Mouse (Mus musculus): ENCODE data around the gene Gda. TPM values are rescaled to one million over a fixed set of nuclear protein-coding genes. Genes with fewer than 3 reads are reported as not detected.

Gda gene
- polyA plus RNA-seq, 1 experiment from 2014 or later: 17.0 TPM

- no peaks in the 10 kb centered on the region for H3K27me3 ChIP-seq (replicated peaks; ENCODE audit: control insufficient read depth, insufficient read depth, low read length)
- H3K9me3 ChIP-seq (ENCODE audit: control insufficient read depth, low read length): no peaks in the 10 kb centered on the region
- H3K4me3 ChIP-seq (ENCODE audit: low read length): no peak overlapping the region
- no peaks in the 10 kb centered on the region for H3K36me3 ChIP-seq (ENCODE audit: control insufficient read depth, insufficient read depth, low read length)
- no peak for ATAC-seq
- no peak overlapping the region for H3K27ac ChIP-seq (ENCODE audit: low read length)
- WGBS: 87% methylated on average over 3 of the region's 3 CpGs
- H3K9ac ChIP-seq (ENCODE audit: low read depth, low read length): no peak overlapping the region
- H3K4me2 ChIP-seq (ENCODE audit: low read depth, low read length): no peak overlapping the region
- H3K4me1 ChIP-seq (ENCODE audit: control insufficient read depth, insufficient read depth, low read length): no peaks in the 10 kb centered on the region
Measured at GRCm38 (mm10) chr19:21432286-21432685, 41.0 kb downstream of the Gda start.

- no peaks in the 10 kb centered on the region for H3K9me3 ChIP-seq (ENCODE audit: control insufficient read depth, low read length)
- WGBS: 94% methylated on average over 4 of the region's 4 CpGs
- no peaks in the 10 kb centered on the region for H3K4me1 ChIP-seq (ENCODE audit: control insufficient read depth, insufficient read depth, low read length)
Measured at GRCm38 (mm10) chr19:21425391-21425790, 47.9 kb downstream of the Gda start.

GRCm38 (mm10) chr19:21423731-21424130 is 49.5 kb downstream of the Gda start:
- Histone ChIP-seq H3K9me3 (ENCODE audit: control insufficient read depth, low read length) (no peaks in the 10 kb centered on the region), H3K4me2 (ENCODE audit: low read depth, low read length) (no peak overlapping the region), H3K27ac (ENCODE audit: low read length) (no peak overlapping the region), H3K36me3 (ENCODE audit: control insufficient read depth, insufficient read depth, low read length) (no peaks in the 10 kb centered on the region), H3K4me3 (ENCODE audit: low read length) (no peak overlapping the region), H3K4me1 (ENCODE audit: control insufficient read depth, insufficient read depth, low read length) (no peaks in the 10 kb centered on the region), H3K9ac (ENCODE audit: low read depth, low read length) (no peak overlapping the region), H3K27me3 (replicated peaks; ENCODE audit: control insufficient read depth, insufficient read depth, low read length) (no peaks in the 10 kb centered on the region)
- ATAC-seq: no peak
- WGBS: 84% methylated on average over 7 of the region's 7 CpGs

More at GRCm38 (mm10) chr19:21425391-21425790, 47.9 kb downstream of the Gda start:
- Histone ChIP-seq H3K27ac (ENCODE audit: low read length) (no peak overlapping the region), H3K36me3 (ENCODE audit: control insufficient read depth, insufficient read depth, low read length) (no peaks in the 10 kb centered on the region), H3K27me3 (replicated peaks; ENCODE audit: control insufficient read depth, insufficient read depth, low read length) (no peaks in the 10 kb centered on the region), H3K4me3 (ENCODE audit: low read length) (no peak overlapping the region), H3K4me2 (ENCODE audit: low read depth, low read length) (no peak overlapping the region), H3K9ac (ENCODE audit: low read depth, low read length) (no peak overlapping the region)
- ATAC-seq: no peak

GRCm38 (mm10) chr19:21418418-21418817 is 54.8 kb downstream of the Gda start:
- 85% methylated on average over 5 of the region's 5 CpGs for WGBS
- no peaks in the 10 kb centered on the region for H3K36me3 ChIP-seq (ENCODE audit: control insufficient read depth, insufficient read depth, low read length)
- H3K4me1 ChIP-seq (ENCODE audit: control insufficient read depth, insufficient read depth, low read length): no peaks in the 10 kb centered on the region

GRCm38 (mm10) chr19:21415377-21415776 is 57.9 kb downstream of the Gda start:
- 73% methylated on average over 3 of the region's 3 CpGs for WGBS
- no peak for ATAC-seq

More at GRCm38 (mm10) chr19:21418418-21418817, 54.8 kb downstream of the Gda start:
- Histone ChIP-seq H3K27me3 (replicated peaks; ENCODE audit: control insufficient read depth, insufficient read depth, low read length) (no peaks in the 10 kb centered on the region), H3K4me3 (ENCODE audit: low read length) (no peak overlapping the region), H3K4me2 (ENCODE audit: low read depth, low read length) (no peak overlapping the region), H3K27ac (ENCODE audit: low read length) (no peak overlapping the region), H3K9ac (ENCODE audit: low read depth, low read length) (no peak overlapping the region), H3K9me3 (ENCODE audit: control insufficient read depth, low read length) (no peaks in the 10 kb centered on the region)
- ATAC-seq: no peak

GRCm38 (mm10) chr19:21409178-21409577 is 64.1 kb downstream of the Gda start:
- no peak overlapping the region for H3K4me2 ChIP-seq (ENCODE audit: low read depth, low read length)
- H3K27ac ChIP-seq (ENCODE audit: low read length): no peak overlapping the region
- no peak overlapping the region for H3K4me3 ChIP-seq (ENCODE audit: low read length)
- no peak overlapping the region for H3K9ac ChIP-seq (ENCODE audit: low read depth, low read length)
- no peaks in the 10 kb centered on the region for H3K9me3 ChIP-seq (ENCODE audit: control insufficient read depth, low read length)
- WGBS: 92% methylated on average over 4 of the region's 4 CpGs
- ATAC-seq: no peak
- no peaks in the 10 kb centered on the region for H3K36me3 ChIP-seq (ENCODE audit: control insufficient read depth, insufficient read depth, low read length)
- no peaks in the 10 kb centered on the region for H3K27me3 ChIP-seq (replicated peaks; ENCODE audit: control insufficient read depth, insufficient read depth, low read length)
- no peaks in the 10 kb centered on the region for H3K4me1 ChIP-seq (ENCODE audit: control insufficient read depth, insufficient read depth, low read length)

More at GRCm38 (mm10) chr19:21415377-21415776, 57.9 kb downstream of the Gda start:
- Histone ChIP-seq H3K27ac (ENCODE audit: low read length) (no peak overlapping the region), H3K4me2 (ENCODE audit: low read depth, low read length) (no peak overlapping the region), H3K36me3 (ENCODE audit: control insufficient read depth, insufficient read depth, low read length) (no peaks in the 10 kb centered on the region), H3K27me3 (replicated peaks; ENCODE audit: control insufficient read depth, insufficient read depth, low read length) (no peaks in the 10 kb centered on the region), H3K9ac (ENCODE audit: low read depth, low read length) (no peak overlapping the region), H3K4me1 (ENCODE audit: control insufficient read depth, insufficient read depth, low read length) (no peaks in the 10 kb centered on the region), H3K9me3 (ENCODE audit: control insufficient read depth, low read length) (no peaks in the 10 kb centered on the region), H3K4me3 (ENCODE audit: low read length) (no peak overlapping the region)

GRCm38 (mm10) chr19:21407363-21407762 is 65.9 kb downstream of the Gda start:
- Histone ChIP-seq H3K27me3 (replicated peaks; ENCODE audit: control insufficient read depth, insufficient read depth, low read length) (no peaks in the 10 kb centered on the region), H3K9me3 (ENCODE audit: control insufficient read depth, low read length) (no peaks in the 10 kb centered on the region), H3K4me3 (ENCODE audit: low read length) (no peak overlapping the region), H3K4me2 (ENCODE audit: low read depth, low read length) (no peak overlapping the region), H3K27ac (ENCODE audit: low read length) (no peak overlapping the region), H3K36me3 (ENCODE audit: control insufficient read depth, insufficient read depth, low read length) (no peaks in the 10 kb centered on the region), H3K9ac (ENCODE audit: low read depth, low read length) (no peak overlapping the region), H3K4me1 (ENCODE audit: control insufficient read depth, insufficient read depth, low read length) (no peaks in the 10 kb centered on the region)
- 65% methylated on average over 1 of the region's 1 CpGs for WGBS
- ATAC-seq: peak; percentile 81

- no peak overlapping the region for H3K4me3 ChIP-seq (ENCODE audit: low read length)
- no peak for ATAC-seq
Measured at GRCm38 (mm10) chr19:21397994-21398393, 75.3 kb downstream of the Gda start.

GRCm38 (mm10) chr19:21396364-21396763 is 76.9 kb downstream of the Gda start:
- H3K4me1 ChIP-seq (ENCODE audit: control insufficient read depth, insufficient read depth, low read length): no peaks in the 10 kb centered on the region
- whole genome bisulfite sequencing: 89% methylated on average over 7 of the region's 7 CpGs

More at GRCm38 (mm10) chr19:21397994-21398393, 75.3 kb downstream of the Gda start:
- Histone ChIP-seq H3K36me3 (ENCODE audit: control insufficient read depth, insufficient read depth, low read length) (no peaks in the 10 kb centered on the region), H3K9me3 (ENCODE audit: control insufficient read depth, low read length) (no peaks in the 10 kb centered on the region), H3K27ac (ENCODE audit: low read length) (no peak overlapping the region), H3K4me1 (ENCODE audit: control insufficient read depth, insufficient read depth, low read length) (no peaks in the 10 kb centered on the region), H3K9ac (ENCODE audit: low read depth, low read length) (no peak overlapping the region), H3K27me3 (replicated peaks; ENCODE audit: control insufficient read depth, insufficient read depth, low read length) (no peaks in the 10 kb centered on the region), H3K4me2 (ENCODE audit: low read depth, low read length) (no peak overlapping the region)

GRCm38 (mm10) chr19:21390904-21391303 is 82.3 kb downstream of the Gda start:
- 90% methylated on average over 7 of the region's 7 CpGs for WGBS
- no peak overlapping the region for H3K4me2 ChIP-seq (ENCODE audit: low read depth, low read length)
- no peak for ATAC-seq
- H3K27ac ChIP-seq (ENCODE audit: low read length): no peak overlapping the region
- H3K9ac ChIP-seq (ENCODE audit: low read depth, low read length): no peak overlapping the region
- H3K36me3 ChIP-seq (ENCODE audit: control insufficient read depth, insufficient read depth, low read length): no peaks in the 10 kb centered on the region
- H3K9me3 ChIP-seq (ENCODE audit: control insufficient read depth, low read length): no peaks in the 10 kb centered on the region
- H3K27me3 ChIP-seq (replicated peaks; ENCODE audit: control insufficient read depth, insufficient read depth, low read length): no peaks in the 10 kb centered on the region
- H3K4me3 ChIP-seq (ENCODE audit: low read length): no peak overlapping the region
- no peaks in the 10 kb centered on the region for H3K4me1 ChIP-seq (ENCODE audit: control insufficient read depth, insufficient read depth, low read length)

More at GRCm38 (mm10) chr19:21396364-21396763, 76.9 kb downstream of the Gda start:
- no peak overlapping the region for H3K27ac ChIP-seq (ENCODE audit: low read length)
- ATAC-seq: no peak
- H3K9me3 ChIP-seq (ENCODE audit: control insufficient read depth, low read length): no peaks in the 10 kb centered on the region
- H3K27me3 ChIP-seq (replicated peaks; ENCODE audit: control insufficient read depth, insufficient read depth, low read length): no peaks in the 10 kb centered on the region
- H3K36me3 ChIP-seq (ENCODE audit: control insufficient read depth, insufficient read depth, low read length): no peaks in the 10 kb centered on the region
- no peak overlapping the region for H3K9ac ChIP-seq (ENCODE audit: low read depth, low read length)
- no peak overlapping the region for H3K4me2 ChIP-seq (ENCODE audit: low read depth, low read length)
- H3K4me3 ChIP-seq (ENCODE audit: low read length): no peak overlapping the region

Measured in intestine, embryonic 16.5 days (tissue).